Mouse (Mus musculus) C2C12 (cell line): ENCODE measurements around the gene Trmt2b.

Experiments used
- CTCF ChIP-seq: IDR thresholded peaks from one replicate; pipeline ENCODE4 v1.5.1; 2011; ENCODE audit not compliant: control insufficient read depth, insufficient read depth, insufficient read length
- MAX ChIP-seq: IDR thresholded peaks from one replicate; pipeline ENCODE4 v1.6.1; 2011; ENCODE audit warnings: mild to moderate bottlenecking, control low read depth
- USF1 ChIP-seq: IDR thresholded peaks from one replicate; pipeline ENCODE4 v1.6.1; 2011; ENCODE audit warnings: low read depth, mild to moderate bottlenecking, control low read depth, moderate library complexity

GRCm38 (mm10) chrX:134233048-134233447 is 43.7 kb downstream of the Trmt2b start:
- TF ChIP-seq CTCF (no peak), MAX (no peak), USF1 (no peak)
